Mouse (Mus musculus): Measurements from ENCODE around the gene Imp3.

The Imp3 gene

GRCm38 (mm10) chr9:56973960-56974524, 36.8 kb downstream of the Imp3 start:
- DNase-seq: no peak

DNA sequence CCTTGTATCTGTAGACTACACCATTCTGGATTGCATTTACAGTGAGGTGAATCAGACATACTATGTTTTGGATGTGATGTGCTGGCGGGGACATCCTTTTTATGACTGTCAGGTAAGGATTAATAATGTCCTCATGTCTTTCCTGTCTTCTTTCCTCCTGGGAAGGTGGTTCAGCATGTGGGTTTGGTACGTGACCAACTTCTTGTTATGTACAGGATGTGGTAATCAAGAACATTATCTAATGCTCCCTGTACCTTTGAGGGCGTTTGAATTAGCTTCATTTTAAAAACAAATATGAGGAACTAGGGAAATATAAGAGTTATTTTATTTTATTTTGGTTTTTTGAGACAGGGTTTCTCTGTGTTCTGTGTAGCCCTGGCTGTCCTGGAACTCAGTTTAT, 37.9 kb downstream of the Imp3 start:
- DNase-seq: no peak

DNA sequence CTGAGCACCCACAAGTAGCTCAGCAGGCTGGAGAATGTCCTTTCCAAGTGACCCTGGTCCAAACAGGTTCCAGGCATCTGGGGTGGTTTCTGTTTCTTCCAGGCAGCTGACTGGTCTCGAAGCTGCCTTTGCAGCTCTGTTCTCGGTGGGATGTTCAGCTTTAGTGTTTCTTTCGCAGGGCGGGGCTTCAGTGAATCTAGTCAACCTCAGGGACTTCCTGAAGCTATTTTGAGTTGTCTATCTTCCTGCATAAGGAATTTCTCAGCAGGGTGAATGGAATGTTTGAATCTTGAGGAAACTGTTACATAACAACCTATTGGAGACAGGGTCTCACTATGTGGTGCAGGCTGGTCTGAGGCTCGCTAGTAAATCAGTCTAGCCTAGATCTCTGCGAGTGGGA, 42.9 kb downstream of the Imp3 start:
- DNase-seq: no peak

GRCm38 (mm10) chr9:56981502-56981901, 44.2 kb downstream of the Imp3 start:
- DNase-seq: no peak

Data from lung, postnatal 10 days (tissue).